Mouse (Mus musculus) lung, postnatal 36 days (tissue): ENCODE measurements at regions not wholly inside any gene's neighbourhood (a gene's known extent, or its start where the extent isn't known, plus 50 kb on each side); places are given as distances from the start of the nearest gene placed in this dataset.

Source experiments
- DNase-seq: peaks from one replicate; pipeline ENCODE4 v3.0.0; 2022; ENCODE audit warnings: mixed read lengths

DNA sequence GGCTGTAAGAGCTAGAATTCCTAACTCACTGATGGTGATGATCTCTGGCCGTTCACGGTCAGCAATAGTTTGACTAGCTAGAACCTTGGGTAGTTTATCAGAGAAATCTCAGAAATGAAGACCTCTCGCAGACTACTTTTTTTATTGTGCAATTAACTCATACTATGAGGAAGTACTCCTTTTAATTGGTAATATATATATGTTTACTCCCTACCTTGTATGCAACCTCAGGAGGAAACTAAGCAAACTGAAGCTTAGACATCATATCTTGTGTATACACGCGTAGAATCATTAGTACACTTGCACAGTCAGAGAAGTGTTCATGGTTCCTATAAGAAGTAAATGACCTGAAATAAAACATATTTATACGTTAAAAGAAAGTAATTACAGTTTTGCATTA is 157.2 kb downstream of the Gm11146 start:
- no peak for DNase-seq

DNA sequence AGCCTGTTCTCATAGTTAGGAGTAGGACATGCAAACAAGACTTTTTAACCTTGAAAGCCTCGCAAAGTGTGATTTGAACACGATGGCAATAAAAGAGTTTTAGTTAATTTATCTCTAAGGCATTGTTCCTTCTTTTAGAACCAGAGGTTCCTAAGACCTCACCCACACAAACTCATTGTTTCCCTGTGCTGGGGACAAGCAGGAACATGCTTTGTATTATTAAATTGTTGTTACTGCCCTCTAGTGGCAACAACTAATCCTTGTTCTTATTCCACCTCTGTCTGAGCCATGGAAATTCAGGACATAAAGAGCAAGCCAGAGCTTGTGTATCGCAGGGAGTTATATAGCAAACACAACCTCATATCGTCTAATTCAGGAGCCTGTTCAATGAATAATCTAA is 157.9 kb downstream of the Gm11146 start:
- peak; percentile 81 for DNase-seq

DNA sequence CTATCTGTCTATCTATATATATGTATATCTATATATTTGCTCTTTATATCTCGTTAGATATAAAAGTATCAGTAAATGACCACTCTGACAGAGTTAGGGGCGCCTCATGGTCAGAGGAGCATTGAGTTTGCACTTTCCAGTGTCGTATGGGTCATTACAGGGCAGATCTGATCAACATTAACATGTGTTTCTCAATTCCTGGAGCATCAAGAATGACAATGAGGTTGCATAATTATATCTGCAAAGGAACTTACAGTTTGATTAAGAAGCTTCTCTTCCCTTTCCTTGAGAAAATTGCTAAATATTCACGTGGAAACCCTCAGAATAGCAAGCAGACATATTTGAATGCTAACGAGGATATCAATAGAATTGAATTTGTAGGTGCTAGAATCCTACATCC is 158.6 kb downstream of the Gm11146 start:
- DNase-seq, result no peak

DNA sequence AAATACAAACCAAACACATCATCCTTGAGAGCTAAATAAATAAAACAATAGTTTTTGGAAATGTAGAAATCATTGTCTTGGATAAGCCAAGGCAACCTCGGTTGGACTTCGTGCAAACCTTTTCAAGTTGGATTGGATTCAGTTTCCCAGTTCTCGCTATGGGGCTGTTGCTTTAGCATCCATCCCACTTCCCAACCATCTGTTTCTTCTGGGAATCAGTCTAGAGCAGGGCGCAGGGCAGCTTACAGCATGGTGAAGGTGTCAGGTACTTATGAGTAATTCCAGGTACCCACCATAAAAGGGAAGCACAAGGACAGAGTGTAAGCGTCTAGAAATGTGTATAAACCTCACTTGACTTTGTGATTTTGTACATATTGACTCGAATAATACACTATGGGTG is 159.0 kb downstream of the Gm11146 start:
- DNase-seq, result no peak

DNA sequence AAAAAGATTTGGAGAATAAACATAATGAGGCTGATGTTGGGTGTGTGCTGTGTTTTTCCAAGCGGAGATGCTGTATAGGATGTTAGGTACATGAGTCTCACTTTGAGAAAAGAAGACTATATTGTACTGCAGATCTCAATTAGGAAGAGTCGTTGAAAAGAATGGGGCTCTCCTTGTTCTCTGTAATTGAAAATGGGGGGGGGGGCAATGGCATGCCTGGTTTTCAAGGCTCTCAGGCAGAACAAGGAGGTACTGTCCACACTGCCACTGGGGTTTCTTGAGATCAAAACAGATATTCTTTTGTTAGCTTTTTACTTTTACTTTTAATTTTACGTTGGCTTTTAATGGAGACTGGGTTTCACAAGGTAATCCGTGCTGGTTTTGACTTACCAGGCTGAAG is 170.5 kb downstream of the Gm11146 start:
- no peak for DNase-seq

DNA sequence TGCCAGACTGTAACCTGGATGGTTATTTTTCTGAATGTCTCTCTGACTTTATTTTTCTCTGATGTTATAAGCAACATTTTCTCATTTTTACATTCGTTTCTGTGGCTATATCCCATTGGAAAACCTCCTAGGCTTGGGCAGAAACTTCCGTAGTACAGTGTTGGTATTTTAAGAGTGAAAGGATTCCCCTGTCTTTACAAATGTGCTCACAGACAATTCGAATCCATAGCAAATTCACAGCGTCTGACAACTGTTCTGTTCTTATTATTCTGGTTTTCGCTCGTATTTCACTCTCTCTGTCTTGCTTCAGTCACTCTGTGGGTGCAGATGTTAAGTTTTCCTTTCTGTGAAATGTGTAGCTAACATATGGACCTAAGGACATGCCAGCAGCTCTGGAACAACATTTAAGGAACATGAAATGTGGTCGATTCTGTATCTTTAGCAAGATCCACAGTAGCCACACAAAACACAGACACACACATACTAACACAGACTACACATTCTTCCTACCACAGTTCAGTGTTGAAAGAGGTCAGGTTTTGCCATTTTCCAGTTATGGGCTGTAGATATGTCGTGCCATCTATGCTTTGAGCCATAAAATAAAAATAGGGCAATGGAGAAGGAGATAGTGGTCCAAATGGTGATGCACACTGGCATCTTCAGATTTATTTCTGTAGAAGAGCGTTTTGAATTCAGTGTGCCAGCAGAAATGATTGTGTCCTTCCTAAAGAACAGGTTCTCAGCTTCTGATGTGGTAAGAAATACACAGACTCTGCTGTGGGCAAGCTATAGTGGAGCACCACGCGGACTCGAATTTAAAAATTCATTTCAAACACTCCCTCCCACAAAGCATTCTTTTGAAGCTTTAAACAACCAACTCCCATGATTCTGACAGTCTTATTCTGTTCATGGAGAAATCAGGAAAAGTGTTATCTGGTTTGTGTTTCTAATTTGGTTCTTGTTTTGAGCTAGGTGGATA is 179.2 kb downstream of the Gm11146 start:
- DNase-seq, result no peak

DNA sequence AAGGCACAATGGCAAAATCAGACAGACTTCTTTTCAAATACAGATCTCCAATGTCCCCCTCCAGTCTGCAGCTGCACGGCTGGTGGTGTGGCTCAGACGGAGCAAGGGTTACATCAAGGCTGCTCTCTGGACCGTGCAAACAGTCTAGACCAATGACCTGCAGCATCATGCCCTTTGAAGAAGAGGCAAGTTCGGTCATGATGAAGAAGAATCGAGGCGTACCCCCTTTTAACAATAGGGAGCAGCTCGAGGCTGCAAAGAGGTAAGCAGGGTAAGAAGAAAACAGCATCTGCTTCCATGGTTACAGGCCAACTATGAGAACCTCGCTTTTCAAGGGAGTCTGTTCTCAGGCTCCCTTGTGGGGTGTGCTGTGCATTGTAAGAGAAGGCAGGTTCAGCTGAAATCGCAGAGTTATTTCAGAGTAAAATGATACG is 180.3 kb downstream of the Gm11146 start:
- DNase-seq, result no peak

DNA sequence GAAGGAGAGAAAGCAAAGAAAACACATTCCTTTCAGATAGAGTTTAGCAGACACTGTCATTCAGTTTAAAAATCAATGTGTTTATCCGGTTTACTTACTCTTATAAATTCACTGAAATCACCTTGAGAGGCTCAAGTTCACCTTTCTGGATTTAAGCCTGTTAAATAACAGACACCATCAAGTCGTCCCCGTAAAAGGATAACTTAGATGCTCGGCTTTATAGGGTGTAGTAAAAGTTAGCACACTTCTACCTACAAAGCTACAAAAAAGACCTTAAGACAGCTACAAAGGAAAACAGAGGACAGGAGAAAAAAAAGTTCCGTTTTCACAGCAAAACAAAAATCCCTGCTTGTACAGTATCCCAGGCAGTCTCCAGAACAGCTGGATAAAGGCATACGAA is 180.9 kb downstream of the Gm11146 start:
- no peak for DNase-seq

DNA sequence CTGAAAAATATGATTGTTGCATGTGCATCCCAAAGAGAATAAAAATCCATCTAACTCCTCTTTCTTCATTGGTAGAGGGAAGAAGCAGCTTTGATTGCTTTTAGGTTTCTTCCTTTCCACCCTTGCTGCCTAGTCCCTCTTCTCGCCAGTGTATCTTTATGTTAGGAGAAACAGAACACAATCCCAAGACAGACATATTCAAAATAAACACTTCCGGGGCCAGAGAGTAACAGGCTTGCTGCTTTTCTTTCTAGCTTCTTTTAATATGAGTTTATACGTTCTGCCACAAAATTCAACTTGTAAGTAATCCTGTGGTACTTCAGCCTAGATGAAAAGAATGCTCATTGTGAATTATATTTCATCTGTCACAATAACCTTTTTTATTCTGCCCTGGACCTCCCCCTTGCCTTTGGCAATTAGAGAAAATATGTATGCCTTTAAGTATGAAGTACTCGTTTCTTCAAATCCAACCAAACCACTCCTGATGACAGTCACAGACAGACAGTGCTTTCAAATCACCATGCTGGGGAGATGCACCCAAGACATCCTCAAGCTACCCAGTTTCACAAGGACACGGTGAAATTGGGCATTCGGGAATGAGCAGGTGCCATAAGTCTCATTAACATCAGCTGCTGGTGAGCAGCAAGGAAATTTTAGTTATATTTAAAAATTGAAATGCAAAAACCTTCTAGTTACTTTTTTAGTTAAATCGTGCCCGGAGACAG is 181.6 kb downstream of the Gm11146 start:
- DNase-seq, result no peak

DNA sequence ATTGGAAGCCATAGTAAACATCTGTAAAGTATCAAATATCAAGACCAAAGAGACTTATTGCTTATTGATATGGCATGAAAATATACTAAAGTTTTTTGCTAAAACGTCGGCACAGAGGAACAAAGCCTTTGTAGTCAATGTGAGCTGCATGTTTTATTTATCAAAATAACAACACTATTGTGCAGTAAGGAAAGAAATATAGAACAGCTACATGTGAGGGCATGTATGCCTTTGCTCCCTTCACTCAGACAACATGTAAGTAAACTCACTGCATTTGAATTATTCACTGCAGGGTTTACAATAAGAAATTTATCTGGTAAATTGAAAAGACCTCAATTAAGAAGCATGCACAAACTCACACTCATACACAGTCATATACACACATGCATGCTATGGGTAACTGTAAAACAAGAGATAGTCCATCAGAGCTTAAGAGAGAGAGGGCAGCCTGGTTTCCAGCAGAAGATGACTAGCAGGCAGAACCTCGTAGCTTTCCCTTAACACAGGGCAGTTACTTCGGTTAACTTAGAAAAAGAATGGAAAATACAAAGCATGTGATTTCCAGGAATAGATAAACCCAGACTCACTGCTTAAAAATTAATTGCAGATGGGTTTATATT is 182.7 kb downstream of the Gm11146 start:
- DNase-seq, result no peak

DNA sequence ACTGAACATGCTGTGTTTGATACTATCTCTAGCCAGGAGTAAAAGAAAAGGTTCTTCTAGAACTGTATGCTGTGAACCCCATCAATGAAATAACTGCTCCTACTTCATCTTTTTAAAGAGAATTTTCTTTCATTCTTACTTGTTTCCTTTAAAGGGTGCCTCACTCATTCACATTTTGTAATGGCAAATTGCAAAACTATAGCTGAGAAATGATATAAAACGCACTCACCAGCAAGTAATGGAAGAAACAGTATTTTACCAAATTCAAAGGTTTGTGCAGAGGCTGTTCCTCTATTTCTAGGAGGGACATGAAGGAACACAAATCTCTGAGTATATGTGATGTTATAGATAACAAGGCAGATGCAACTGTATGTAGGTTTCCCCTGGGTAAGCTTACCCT is 183.4 kb downstream of the Gm11146 start:
- DNase-seq, result no peak

DNA sequence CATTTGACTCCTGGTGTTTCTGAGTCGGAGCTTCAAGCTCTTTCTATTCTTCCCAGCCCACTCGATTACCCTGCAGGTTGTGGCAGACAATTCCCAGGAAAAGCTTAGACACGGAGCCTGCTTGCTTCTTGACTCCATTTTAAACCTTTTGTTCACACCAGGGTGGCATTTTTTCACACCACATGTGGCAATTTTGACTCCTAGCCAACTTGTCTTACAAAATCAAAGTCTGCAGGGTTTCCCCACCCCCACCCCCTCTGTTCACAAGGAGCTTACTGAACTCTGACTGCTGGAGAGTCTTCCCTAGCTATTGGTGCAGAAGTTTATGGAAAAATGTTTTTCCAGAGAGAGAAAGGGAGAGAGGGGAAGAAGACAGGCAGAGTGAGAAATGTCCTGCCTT is 184.1 kb downstream of the Gm11146 start:
- peak; percentile 57 for DNase-seq

DNA sequence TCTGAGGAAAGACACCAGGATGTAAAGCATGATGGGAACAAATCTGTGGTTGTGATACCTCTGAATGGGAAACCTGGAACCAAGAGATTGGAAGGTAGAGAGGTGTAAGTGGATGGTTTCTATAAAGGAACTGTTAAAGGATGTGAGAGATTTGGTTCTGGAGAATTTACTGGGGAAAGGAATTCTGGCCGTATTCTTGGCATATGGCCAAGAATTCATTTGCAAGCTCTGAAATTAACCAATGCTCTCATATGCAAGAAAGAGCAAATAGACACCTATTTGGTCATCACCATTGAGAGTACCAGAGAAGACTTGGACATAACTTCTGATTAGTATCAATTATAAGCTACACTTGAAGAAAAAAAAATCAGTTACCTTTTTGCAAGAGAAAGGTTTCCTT is 187.3 kb downstream of the Gm11146 start:
- no peak for DNase-seq

DNA sequence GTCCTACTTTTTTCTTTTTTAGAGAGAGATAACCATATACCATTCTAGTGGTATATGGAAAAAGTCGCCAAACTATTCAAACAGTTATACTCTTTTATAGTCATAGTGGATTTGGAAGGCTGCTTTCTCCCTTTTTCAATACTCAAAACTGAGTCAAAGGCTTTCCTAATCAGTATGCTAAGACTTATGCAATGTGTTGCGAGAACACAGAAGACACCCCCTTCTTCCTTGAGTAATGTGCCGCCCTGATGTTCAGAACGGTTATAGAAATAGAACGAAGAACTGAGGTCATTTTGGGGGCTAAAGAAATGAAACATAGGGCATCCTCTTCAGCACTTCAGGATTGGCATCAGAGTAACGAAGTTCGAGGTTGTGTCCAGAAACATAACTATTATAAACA is 192.7 kb downstream of the Gm11146 start:
- no peak for DNase-seq

DNA sequence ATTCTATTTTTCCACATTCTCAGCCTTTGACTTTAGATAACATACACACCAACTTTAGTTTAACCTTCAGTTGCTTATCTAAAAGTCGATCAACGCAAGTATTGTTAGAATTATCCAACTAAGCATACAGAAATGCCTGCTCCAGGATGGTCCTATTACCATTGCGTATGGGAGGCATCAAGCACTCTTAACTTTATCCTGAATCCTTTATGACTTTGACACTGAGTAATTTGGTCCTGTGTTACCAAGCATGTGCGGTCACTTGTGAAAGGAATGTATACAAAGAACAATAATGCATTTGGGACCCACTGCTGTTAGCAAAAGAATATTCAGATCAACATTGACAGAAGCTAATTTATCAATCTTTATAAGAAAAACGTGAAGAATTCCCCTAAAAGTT is 194.9 kb downstream of the Gm11146 start:
- no peak for DNase-seq

DNA sequence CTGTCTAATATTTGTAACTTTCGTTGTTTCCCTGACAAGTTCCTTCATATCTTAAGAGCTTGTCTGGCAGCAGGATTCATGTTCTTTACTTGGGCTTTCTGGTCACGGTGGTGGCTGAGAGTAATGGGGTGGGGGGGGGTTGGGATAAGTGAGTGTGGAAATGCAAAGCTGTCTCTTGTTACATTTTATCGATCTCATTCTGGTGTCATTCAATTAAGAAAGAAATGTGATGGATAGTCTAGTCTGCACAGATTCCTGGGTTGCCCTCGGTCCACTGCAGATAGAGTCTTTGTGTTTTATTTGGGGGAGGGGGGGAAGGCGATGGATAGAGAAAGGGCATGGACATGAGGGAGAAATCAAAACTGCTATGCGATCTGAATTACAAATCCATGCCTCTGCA is 196.0 kb downstream of the Gm11146 start:
- DNase-seq, result no peak

DNA sequence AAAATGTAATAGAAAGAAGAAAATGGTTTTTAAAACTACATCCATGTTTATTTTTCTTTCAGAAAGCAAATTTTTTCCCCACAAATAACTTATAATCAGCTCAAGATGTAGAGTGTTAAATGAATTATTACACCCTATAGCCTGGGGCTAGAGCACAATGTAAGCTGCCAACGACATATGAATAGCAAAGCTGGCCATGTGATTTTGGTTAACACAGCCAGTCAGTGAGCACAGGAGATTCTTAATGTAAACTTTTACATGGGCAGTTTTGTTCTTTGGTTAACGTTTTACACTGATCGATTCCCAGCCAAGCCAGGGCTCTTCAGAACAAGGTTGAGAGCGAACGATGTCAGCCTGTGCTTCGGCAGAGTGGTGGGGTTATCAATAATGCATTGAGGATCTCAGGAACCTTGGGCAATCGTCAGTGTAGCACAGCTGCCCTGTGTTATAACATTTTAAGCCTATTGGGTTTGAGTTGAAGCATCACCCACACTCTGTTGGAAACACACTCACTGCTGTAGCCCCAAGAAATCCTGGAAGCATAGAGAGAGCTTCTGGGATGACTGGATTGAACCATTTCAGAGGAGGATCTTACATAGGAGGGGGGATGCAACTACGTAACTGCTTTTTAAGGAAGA is 196.6 kb downstream of the Gm11146 start:
- DNase-seq, result no peak

DNA sequence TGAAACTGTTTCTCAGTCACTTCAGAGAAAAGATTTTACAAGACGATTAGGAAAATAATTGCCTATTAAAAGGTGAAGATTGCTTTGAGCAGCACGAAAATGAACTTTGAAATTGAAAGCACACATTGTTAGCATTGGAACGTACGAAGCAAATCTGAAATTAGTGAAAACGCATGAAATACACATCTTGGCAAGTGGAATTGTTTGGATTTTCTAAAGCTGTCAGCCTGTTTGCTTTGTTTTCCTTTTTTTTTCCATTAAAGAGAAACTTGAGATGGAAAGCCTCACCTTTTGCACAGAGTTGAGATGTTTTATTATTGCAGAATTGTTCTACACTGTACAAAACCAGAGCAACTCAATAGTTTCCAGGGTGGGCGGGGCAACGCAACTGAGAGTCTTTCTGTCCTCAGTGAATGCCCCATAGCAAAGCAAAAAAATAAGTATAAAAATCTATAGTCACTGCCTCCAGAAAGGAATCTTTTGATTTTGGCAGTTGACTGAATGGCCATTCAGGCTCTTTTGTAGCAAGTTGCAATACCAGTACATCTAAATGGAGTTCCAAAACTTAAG is 199.1 kb downstream of the Gm11146 start:
- peak; percentile 15 for DNase-seq

DNA sequence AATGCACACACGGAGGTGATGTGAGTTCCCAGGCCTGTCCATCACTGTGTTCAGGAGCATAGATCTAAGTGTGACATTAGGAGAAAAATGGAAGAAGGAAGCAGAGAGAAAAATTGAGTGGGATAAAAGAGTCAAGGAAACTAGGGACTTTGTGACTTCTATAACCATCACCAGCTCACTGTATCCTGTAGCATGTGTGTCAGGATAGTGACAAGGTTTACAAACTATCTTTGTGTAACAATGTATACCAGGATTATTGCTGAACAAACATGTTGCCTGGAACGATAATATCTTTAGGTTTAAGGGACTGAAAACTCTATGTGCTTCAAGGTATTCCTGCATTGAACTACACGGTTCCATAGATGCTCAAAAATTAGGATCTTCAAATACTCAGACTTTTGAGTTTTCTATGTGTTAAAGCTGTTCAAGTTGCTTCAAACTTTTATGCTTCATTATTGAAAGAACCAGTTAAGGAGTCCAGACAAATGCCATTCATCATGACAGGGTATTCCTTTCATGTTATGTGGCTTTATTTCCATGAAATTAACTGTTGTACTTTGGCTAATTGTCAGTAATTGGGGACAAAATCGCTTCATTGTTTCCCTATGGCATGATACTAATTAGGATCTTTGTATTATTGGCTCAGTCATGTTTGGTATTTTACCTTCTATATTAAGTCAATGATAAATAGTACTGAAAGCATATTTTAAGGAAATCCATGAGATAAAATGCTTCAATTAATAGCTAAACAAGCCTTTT is 200.5 kb downstream of the Gm11146 start:
- no peak for DNase-seq

DNA sequence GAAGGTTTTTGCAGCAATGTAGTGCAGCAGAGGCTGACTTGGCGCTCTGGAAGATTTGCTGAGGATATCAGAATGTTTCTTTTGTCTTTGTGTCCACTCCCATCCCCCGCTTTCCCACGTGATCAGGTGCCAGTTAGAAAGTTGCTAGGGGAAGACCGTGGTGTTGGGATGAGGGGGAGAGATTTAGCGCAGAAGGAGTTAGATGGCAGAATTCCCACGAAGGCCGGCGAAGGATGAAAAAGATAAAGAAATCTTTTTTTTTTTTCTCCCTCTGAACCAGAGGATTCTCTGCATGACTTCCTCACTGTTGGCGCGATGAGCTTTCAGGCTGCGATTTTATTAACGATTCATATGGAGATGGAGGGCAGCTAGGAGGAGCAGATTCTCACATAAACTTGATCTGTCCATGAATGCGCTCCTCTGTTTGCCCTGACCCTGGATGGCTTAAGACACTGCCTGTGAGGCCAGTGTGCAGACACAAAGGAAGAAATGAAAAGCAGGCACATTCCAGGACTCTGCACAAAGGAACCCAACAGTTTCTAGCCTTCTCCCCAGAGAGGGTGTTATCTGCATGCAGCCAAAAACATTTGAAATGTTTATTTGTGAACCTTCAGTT is 201.5 kb downstream of the Gm11146 start:
- peak; percentile 66 for DNase-seq

DNA sequence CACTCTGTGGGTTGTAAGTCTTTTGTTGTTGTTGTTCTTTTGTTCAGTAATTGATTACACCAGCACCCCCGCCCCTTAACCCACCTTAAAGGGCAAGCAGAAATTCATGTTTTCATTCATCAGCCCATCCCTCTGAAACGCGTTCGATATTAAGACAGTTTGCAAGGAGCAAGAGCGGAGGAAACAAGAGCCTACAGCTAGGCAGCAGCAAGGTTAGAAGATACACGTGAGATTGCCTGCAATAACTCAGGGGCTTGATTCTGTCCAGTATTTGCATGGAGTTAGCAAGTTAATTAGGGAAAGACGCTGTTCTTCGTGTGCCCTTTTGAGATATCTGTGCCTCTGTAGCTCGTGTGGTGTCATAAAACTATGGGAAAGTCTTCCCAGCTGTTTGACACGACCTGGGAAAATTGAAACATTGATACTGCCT is 202.0 kb downstream of the Gm11146 start:
- no peak for DNase-seq
